Mouse (Mus musculus) cerebellum, postnatal 4 days (tissue): Measurements from ENCODE around the gene Pigu.

ENCODE experiments used
- DNase-seq, 2 experiments: peaks; one replicate each; pipeline ENCODE4 v3.0.0; 2022; ENCODE audit warnings: low spot score in 2 of 2, mixed read lengths in 1 of 2

The Pigu gene

GRCm38 (mm10) chr2:155287456-155288250 lies 69.6 kb downstream of the Pigu start:
- no peak for DNase-seq

GRCm38 (mm10) chr2:155285744-155286143 lies 71.5 kb downstream of the Pigu start:
- DNase-seq: no peak

GRCm38 (mm10) chr2:155284647-155285046 lies 72.6 kb downstream of the Pigu start:
- DNase-seq: no peak

GRCm38 (mm10) chr2:155283793-155284192 lies 73.4 kb downstream of the Pigu start:
- no peak for DNase-seq

GRCm38 (mm10) chr2:155280116-155280515 lies 77.1 kb downstream of the Pigu start:
- DNase-seq: no peak

GRCm38 (mm10) chr2:155279163-155279562 lies 78.1 kb downstream of the Pigu start:
- DNase-seq: no peak

- DNase-seq: no peak
Observed at GRCm38 (mm10) chr2:155278361-155278760, 78.9 kb downstream of the Pigu start.

GRCm38 (mm10) chr2:155277721-155278120 lies 79.5 kb downstream of the Pigu start:
- DNase-seq: no peak

- DNase-seq: peak in 1 of 2 experiments; percentile 35
Observed at GRCm38 (mm10) chr2:155276621-155277175, 80.5 kb downstream of the Pigu start.

GRCm38 (mm10) chr2:155276195-155276594 lies 81.0 kb downstream of the Pigu start, which contains the start of gene Map1lc3a:
Gene Map1lc3a (plus strand): TSS chr2:155276297.
- peak; percentile 97 to 98 for DNase-seq

GRCm38 (mm10) chr2:155273603-155274002 lies 83.6 kb downstream of the Pigu start:
- no peak for DNase-seq

- no peak for DNase-seq
Observed at GRCm38 (mm10) chr2:155272396-155273170, 84.6 kb downstream of the Pigu start.

- DNase-seq: no peak
Observed at GRCm38 (mm10) chr2:155271957-155272356, 85.3 kb downstream of the Pigu start.

- DNase-seq: no peak
Observed at GRCm38 (mm10) chr2:155266896-155267295, 90.3 kb downstream of the Pigu start.

- DNase-seq: no peak
Observed at GRCm38 (mm10) chr2:155265526-155265925, 91.7 kb downstream of the Pigu start.

GRCm38 (mm10) chr2:155249588-155249987 lies 107.6 kb downstream of the Pigu start:
- no peak for DNase-seq

- DNase-seq: no peak
Observed at GRCm38 (mm10) chr2:155248718-155249117, 108.5 kb downstream of the Pigu start.

GRCm38 (mm10) chr2:155248206-155248605 lies 109.0 kb downstream of the Pigu start:
- no peak for DNase-seq

- DNase-seq: no peak
Observed at GRCm38 (mm10) chr2:155246231-155246630, 111.0 kb downstream of the Pigu start.

GRCm38 (mm10) chr2:155242296-155242855 lies 114.9 kb downstream of the Pigu start:
- no peak for DNase-seq

GRCm38 (mm10) chr2:155240915-155241314 lies 116.3 kb downstream of the Pigu start:
- no peak for DNase-seq

- no peak for DNase-seq
Observed at GRCm38 (mm10) chr2:155237276-155237675, 120.0 kb downstream of the Pigu start.
